Mouse (Mus musculus) liver, adult 2 months (tissue): ENCODE results near the gene Crb1. TPM values are rescaled to one million over a fixed set of nuclear protein-coding genes. Genes with fewer than 3 reads are reported as not detected.

Experiments used
- DNase-seq: peaks from one replicate; pipeline ENCODE4 v3.0.0-alpha.2; 2011; ENCODE audit warnings: low read depth, low spot score; ENCODE audit errors: extremely low read depth
- H3K27ac ChIP-seq: fragments of 200-500 bp; replicated peaks from 2 replicates; pipeline ENCODE4 v1.5.1; 2012; ENCODE audit warnings: low read depth, mild to moderate bottlenecking, control low read depth, inconsistent platforms, low read length; ENCODE audit not compliant: insufficient read depth
- H3K27me3 ChIP-seq: fragments of 200-500 bp; 2 replicates; pipeline ENCODE4 v1.6.1; 2012; ENCODE audit warnings: mild to moderate bottlenecking, moderate library complexity, low read length, inconsistent platforms; ENCODE audit not compliant: control insufficient read depth, insufficient read depth
- H3K36me3 ChIP-seq: fragments of 200-500 bp; 2 replicates; pipeline ENCODE4 v1.6.1; 2012; ENCODE audit warnings: low read length, inconsistent platforms; ENCODE audit not compliant: control insufficient read depth, insufficient read depth
- H3K4me1 ChIP-seq: fragments of 200-500 bp; 2 replicates; pipeline ENCODE4 v1.6.1; 2011; ENCODE audit warnings: low read length; ENCODE audit not compliant: control insufficient read depth, insufficient read depth
- H3K4me3 ChIP-seq: fragments of 200-500 bp; 2 replicates; pipeline ENCODE4 v1.5.1; 2011; ENCODE audit warnings: low read depth, mild to moderate bottlenecking, control low read depth, low read length, moderate library complexity; ENCODE audit not compliant: insufficient read depth
- H3K79me2 ChIP-seq: fragments of 200-500 bp; 2 replicates; pipeline ENCODE4 v1.6.1; 2012; ENCODE audit warnings: inconsistent platforms, mild to moderate bottlenecking, low read length, moderate library complexity; ENCODE audit not compliant: control insufficient read depth, insufficient read depth
- H3K9ac ChIP-seq: fragments of 200-500 bp; 2 replicates; pipeline ENCODE4 v1.6.1; 2012; ENCODE audit warnings: low read depth, mild to moderate bottlenecking, control low read depth, inconsistent platforms, low read length
- CTCF ChIP-seq: fragments of 200-500 bp; IDR thresholded peaks from 2 replicates; pipeline ENCODE4 v1.5.1; 2011; ENCODE audit warnings: low read depth, low read length, control low read depth
- POLR2A ChIP-seq: fragments of 200-500 bp; IDR thresholded peaks from 2 replicates; pipeline ENCODE4 v1.6.1; 2011; ENCODE audit warnings: low read length, control low read depth; ENCODE audit not compliant: insufficient read depth; ENCODE audit errors: extremely low read depth
- WGBS: fragments of 180-500 bp; shearing (Covaris S2); methylation state at CpG from one replicate; pipeline ENCODE4 v1.1.7; 2018; 5-methylcytosine and 5-hydroxymethylcytosine counted together
- polyA plus RNA-seq: library from polyadenylated mRNA; depleted of rRNA; stranded (reverse); fragments of >200 nt; gene quantifications from 2 replicates; pipeline ENCODE4 v1.2.3, GENCODE M21; 2012; rRNA removed
- total RNA-seq: library from RNA; depleted of rRNA; stranded (reverse); fragments of >200 nt; gene quantifications from 2 replicates; pipeline ENCODE4 v1.2.3, GENCODE M21; 2014; rRNA removed

Crb1 gene
- total RNA-seq (not detected in 2 replicates), polyA plus RNA-seq (not detected in 2 replicates)

GRCm38 (mm10) chr1:139376638-139377286 lies at the start of gene Crb1:
TSS of gene Crb1 (minus strand) at chr1:139377100.
- Histone ChIP-seq H3K4me3 (no peak within 1 kb of the TSS), H3K4me1 (no peaks in the 10 kb centered on the region), H3K27me3 (no peaks in the 10 kb centered on the region), H3K79me2 (no peaks in the 10 kb centered on the region), H3K36me3 (no peaks in the 10 kb centered on the region), H3K27ac (no peak within 1 kb of the TSS), H3K9ac (no peak within 1 kb of the TSS)
- no peak for DNase-seq
- 17% methylated on average over 5 of the region's 5 CpGs for WGBS
- TF ChIP-seq CTCF (no peak), POLR2A (no peak)

- TF ChIP-seq POLR2A: no peak
- no peak for TF ChIP-seq CTCF
- 58% methylated on average over 3 of the region's 3 CpGs for WGBS
- H3K4me1 ChIP-seq: peaks cover 14% of the 10 kb centered on the region
- no peak overlapping the region for H3K4me3 ChIP-seq
- H3K27me3 ChIP-seq: no peaks in the 10 kb centered on the region
- no peak for DNase-seq
- H3K9ac ChIP-seq: no peak overlapping the region
- peaks cover 16% of the 10 kb centered on the region for H3K36me3 ChIP-seq
- no peak overlapping the region for H3K27ac ChIP-seq
- H3K79me2 ChIP-seq: peaks cover 19% of the 10 kb centered on the region; the same call in 1 of the 2 replicates
These were observed 48.1 kb upstream of the Crb1 start for GRCm38 (mm10) chr1:139425006-139425405.

GRCm38 (mm10) chr1:139423931-139424330 lies 47.0 kb upstream of the Crb1 start:
- Histone ChIP-seq H3K79me2 (peaks cover 19% of the 10 kb centered on the region; the same call in 1 of the 2 replicates), H3K36me3 (peaks cover 8% of the 10 kb centered on the region), H3K9ac (no peak overlapping the region), H3K27me3 (no peaks in the 10 kb centered on the region), H3K27ac (no peak overlapping the region), H3K4me3 (no peak overlapping the region), H3K4me1 (peaks cover 14% of the 10 kb centered on the region)
- 69% methylated on average over 10 of the region's 10 CpGs for WGBS
- TF ChIP-seq CTCF (no peak), POLR2A (no peak)
- DNase-seq: no peak

- Histone ChIP-seq H3K79me2 (peaks cover 19% of the 10 kb centered on the region; the same call in 1 of the 2 replicates), H3K4me3 (peak overlapping the region; percentile 95), H3K9ac (peak overlapping the region; percentile 95; the same call in 1 of the 2 replicates), H3K27me3 (no peaks in the 10 kb centered on the region), H3K36me3 (peaks cover 7% of the 10 kb centered on the region; the same call in 1 of the 2 replicates), H3K27ac (no peak overlapping the region), H3K4me1 (peaks cover 14% of the 10 kb centered on the region)
- TF ChIP-seq POLR2A (no peak), CTCF (no peak)
- 4% methylated on average over 10 of the region's 10 CpGs for WGBS
- DNase-seq: peak; percentile 68
These were observed 46.0 kb upstream of the Crb1 start for GRCm38 (mm10) chr1:139422941-139423340.

GRCm38 (mm10) chr1:139421875-139422791 lies 45.2 kb upstream of the Crb1 start, which contains the start of gene Zbtb41:
TSS of gene Zbtb41 (plus strand) at chr1:139422288.
- under 1% methylated on average over 79 of the region's 88 CpGs for WGBS
- no peaks in the 10 kb centered on the region for H3K27me3 ChIP-seq
- peaks cover 7% of the 10 kb centered on the region; the same call in 1 of the 2 replicates for H3K36me3 ChIP-seq
- peak; percentile 77 for DNase-seq
- peaks cover 14% of the 10 kb centered on the region for H3K4me1 ChIP-seq
- peak within 1 kb of the TSS; percentile 95 for H3K9ac ChIP-seq
- H3K4me3 ChIP-seq: peak within 1 kb of the TSS; percentile 95
- peaks cover 18% of the 10 kb centered on the region; the same call in 1 of the 2 replicates for H3K79me2 ChIP-seq
- H3K27ac ChIP-seq: peak within 1 kb of the TSS; percentile 92
- peak; percentile 43; the same call in 1 of the 2 replicates for TF ChIP-seq POLR2A
- TF ChIP-seq CTCF: peak; percentile 61
